ENCODE assay signal across 7 mouse cellular contexts in the genomic region with DNA sequence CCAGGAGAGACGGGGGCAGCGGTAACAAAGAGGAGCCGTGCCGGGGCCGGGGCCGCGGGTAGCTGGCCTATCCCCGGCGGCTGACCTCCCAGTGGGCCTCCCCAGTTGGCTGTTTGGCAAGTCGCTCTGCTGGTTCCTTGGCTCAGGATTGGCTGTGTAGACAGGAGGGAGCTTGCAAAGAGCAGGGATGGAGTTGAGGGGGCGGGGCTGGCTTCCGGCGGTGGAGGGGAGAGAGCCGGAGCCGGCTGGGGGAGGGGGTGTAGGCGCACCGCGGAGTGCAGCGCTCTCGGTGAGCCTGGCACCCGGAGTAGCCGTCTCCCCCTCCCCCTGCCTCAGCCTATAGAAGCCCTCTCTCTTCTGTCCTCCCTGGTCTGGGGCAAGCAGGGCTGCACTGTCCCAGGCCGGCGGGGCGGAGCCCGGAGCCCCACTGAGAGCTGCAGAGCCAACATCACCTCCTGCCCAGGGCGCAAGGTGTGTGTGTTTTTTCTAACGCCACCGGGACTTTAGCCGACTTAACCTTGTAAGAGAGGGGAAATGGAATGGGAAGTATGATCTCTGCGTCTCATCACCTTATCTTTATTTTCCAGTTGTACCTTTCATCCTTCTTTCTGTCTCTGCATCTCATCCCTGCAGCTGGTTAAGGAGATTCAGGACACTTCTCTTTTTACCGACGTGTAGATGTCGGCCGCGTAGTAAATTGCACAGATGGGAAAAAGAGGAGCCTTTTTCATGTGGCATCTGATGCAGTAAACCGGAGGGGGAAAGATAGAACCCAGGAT. TPM values are rescaled to one million over a fixed set of nuclear protein-coding genes. Genes with fewer than 3 reads are reported as not detected.
DNase-seq lines count a peak whose midpoint lies in the region; ATAC-seq and TF ChIP-seq lines count a peak whose summit lies in the region.

No protein-coding gene starts in this region.

- no peak for TF ChIP-seq CTCF in intestine, postnatal 0 days (IDR thresholded peaks at IDR 0.05; ENCODE audit: low read depth)
- no peak for TF ChIP-seq CTCF in small intestine, adult 2 months (IDR thresholded peaks at IDR 0.05; ENCODE audit: extremely low read depth, insufficient read length, insufficient replicate concordance, low read depth, low read length)

- no peak for TF ChIP-seq POLR2A in small intestine, adult 2 months (IDR thresholded peaks at IDR 0.05; ENCODE audit: low read depth, low read length)

- peak overlapping the region; percentile 67 for H3K9ac ChIP-seq in intestine, postnatal 0 days (ENCODE audit: low read depth, low read length)
- peak overlapping the region; percentile 81 for H3K9ac ChIP-seq in midbrain, embryonic 12.5 days (replicated peaks)

- intact Hi-C loops in left cerebral cortex, postnatal 4 days (cut with DNase I): no loop called here

- no peaks in the 10 kb centered on the region for H3K36me3 ChIP-seq in intestine, postnatal 0 days (ENCODE audit: control insufficient read depth, insufficient read depth)
- H3K36me3 ChIP-seq in midbrain, embryonic 12.5 days: no peaks in the 10 kb centered on the region
- H3K36me3 ChIP-seq in small intestine, adult 2 months (ENCODE audit: control insufficient read depth, insufficient read depth, low read length): no peaks in the 10 kb centered on the region

- H3K27me3 ChIP-seq in intestine, postnatal 0 days (replicated peaks; ENCODE audit: control insufficient read depth, insufficient read depth, low read length): no peaks in the 10 kb centered on the region
- no peaks in the 10 kb centered on the region for H3K27me3 ChIP-seq in midbrain, embryonic 12.5 days
- no peaks in the 10 kb centered on the region for H3K27me3 ChIP-seq in small intestine, adult 2 months (ENCODE audit: control insufficient read depth, insufficient read depth, low read length)

- WGBS in intestine, postnatal 0 days: under 1% methylated on average over 37 of the region's 37 CpGs
- 1% methylated on average over 28 of the region's 37 CpGs for WGBS in midbrain, embryonic 12.5 days
- WGBS in small intestine, adult 2 months: under 1% methylated on average over 37 of the region's 37 CpGs

- peak overlapping the region; percentile 59 for H3K4me3 ChIP-seq in intestine, postnatal 0 days (ENCODE audit: low read depth, low read length)
- H3K4me3 ChIP-seq in midbrain, embryonic 12.5 days: peak overlapping the region; percentile 65
- peak overlapping the region; percentile 95 for H3K4me3 ChIP-seq in small intestine, adult 2 months (ENCODE audit: low read depth, low read length)

- H3K9me3 ChIP-seq in intestine, postnatal 0 days (ENCODE audit: control insufficient read depth): no peaks in the 10 kb centered on the region
- H3K9me3 ChIP-seq in midbrain, embryonic 12.5 days: no peaks in the 10 kb centered on the region

- H3K27ac ChIP-seq in intestine, postnatal 0 days (ENCODE audit: low read depth, low read length): 0 out of 2 replicates have a peak overlapping the region, but pooled peaks have one; percentile 35
- H3K27ac ChIP-seq in midbrain, embryonic 12.5 days (replicated peaks): peak overlapping the region; percentile 86
- peak overlapping the region; percentile 4; the same call in 1 of the 2 replicates for H3K27ac ChIP-seq in small intestine, adult 2 months (ENCODE audit: insufficient read depth, low read depth, low read length)

- peak; percentile 97 for DNase-seq in adrenal gland, adult 2 months
- peak; percentile 93 for DNase-seq in embryo, embryonic 11.5 days (ENCODE audit: low read depth, low spot score)
- peak; percentile 88 to 95 for DNase-seq in gastrocnemius, postnatal 4 days (ENCODE audit: low spot score in 2 of 2)
- peak; percentile 98 for DNase-seq in left cerebral cortex, postnatal 4 days

- ATAC-seq in intestine, postnatal 0 days: peak; percentile 99
- peak; percentile 99 for ATAC-seq in midbrain, embryonic 12.5 days (ENCODE audit: low FRiP score, low read depth)

- 0 out of 2 replicates have a peak, but pooled peaks cover 3% of the 10 kb centered on the region for H3K4me1 ChIP-seq in intestine, postnatal 0 days (replicated peaks; ENCODE audit: control insufficient read depth, insufficient read depth, low read length)
- peaks cover 35% of the 10 kb centered on the region for H3K4me1 ChIP-seq in midbrain, embryonic 12.5 days
- H3K4me1 ChIP-seq in small intestine, adult 2 months (ENCODE audit: control insufficient read depth, insufficient read depth, insufficient read length, low read length): no peaks in the 10 kb centered on the region; the same call in none of the 2 replicates

- peak overlapping the region; percentile 82 for H3K4me2 ChIP-seq in intestine, postnatal 0 days (replicated peaks; ENCODE audit: low read depth)
- peak overlapping the region; percentile 62 for H3K4me2 ChIP-seq in midbrain, embryonic 12.5 days (replicated peaks)

RNA-seq across cellular contexts. Expression of a gene that starts 21.1 kb away (rescaled TPM):
- total RNA-seq in adrenal gland, adult 2 months (2021): 10 to 100 TPM; 19.7 to 24.2 TPM
- polyA plus RNA-seq in adrenal gland, adult 2 months (2012; rRNA removed): 38.4 and 41.7 TPM in 2 replicates
- 10 to 100 TPM; 10.4 to 11.6 TPM for total RNA-seq in gastrocnemius, postnatal 4 days (2021)
- polyA plus RNA-seq in intestine, postnatal 0 days (2015; fragmentation: Nextera tagmentation; extraction: Ambion mirVana): 10.6 and 11.5 TPM in 2 replicates
- total RNA-seq in left cerebral cortex, postnatal 4 days (2021): 10 to 100 TPM; 26.9 TPM
- 24.9 and 27.4 TPM in 2 replicates for polyA plus RNA-seq in midbrain, embryonic 12.5 days (2016; fragmentation: Nextera tagmentation; extraction: Ambion mirVana)
- polyA plus RNA-seq in small intestine, adult 2 months (2012; rRNA removed): 13.1 and 29.2 TPM in 2 replicates

RNA-seq across cellular contexts. Expression of a gene that starts 35.4 kb away (rescaled TPM):
- 10 to 100 TPM; 30.1 to 35.0 TPM for total RNA-seq in adrenal gland, adult 2 months (2021)
- 42.0 and 49.7 TPM in 2 replicates for polyA plus RNA-seq in adrenal gland, adult 2 months (2012; rRNA removed)
- 10 to 100 TPM; 20.9 to 21.4 TPM for total RNA-seq in gastrocnemius, postnatal 4 days (2021)
- polyA plus RNA-seq in intestine, postnatal 0 days (2015; fragmentation: Nextera tagmentation; extraction: Ambion mirVana): 12.2 and 13.0 TPM in 2 replicates
- 10 to 100 TPM; 20.0 to 21.0 TPM for total RNA-seq in left cerebral cortex, postnatal 4 days (2021)
- polyA plus RNA-seq in midbrain, embryonic 12.5 days (2016; fragmentation: Nextera tagmentation; extraction: Ambion mirVana): 33.4 and 33.6 TPM in 2 replicates
- 12.2 and 17.3 TPM in 2 replicates for polyA plus RNA-seq in small intestine, adult 2 months (2012; rRNA removed)

RNA-seq across cellular contexts. Expression of a gene that starts 49.8 kb away (rescaled TPM):
- 10 to 100 TPM; 29.8 to 31.2 TPM for total RNA-seq in adrenal gland, adult 2 months (2021)
- 128 and 131 TPM in 2 replicates for polyA plus RNA-seq in adrenal gland, adult 2 months (2012; rRNA removed)
- total RNA-seq in gastrocnemius, postnatal 4 days (2021): 10 to 100 TPM; 36.5 to 41.4 TPM
- 30.8 and 30.9 TPM in 2 replicates for polyA plus RNA-seq in intestine, postnatal 0 days (2015; fragmentation: Nextera tagmentation; extraction: Ambion mirVana)
- total RNA-seq in left cerebral cortex, postnatal 4 days (2021): 10 to 100 TPM; 74.4 to 79.6 TPM
- polyA plus RNA-seq in midbrain, embryonic 12.5 days (2016; fragmentation: Nextera tagmentation; extraction: Ambion mirVana): 126 and 138 TPM in 2 replicates
- 50.3 and 99.5 TPM in 2 replicates for polyA plus RNA-seq in small intestine, adult 2 months (2012; rRNA removed)

Comparison
In these comparisons a context has a peak if more than half of its experiments do, and no peak if none do; other contexts are left out.
1. Peak in every context shown above with its lines: DNase-seq, ATAC-seq, H3K4me3 ChIP-seq and H3K27ac ChIP-seq.
2. H3K27ac ChIP-seq: peak in every context shown above with its lines; median percentile 86 in midbrain, embryonic 12.5 days; 35 in intestine, postnatal 0 days; 4 in small intestine, adult 2 months.